Mouse (Mus musculus) embryonic fibroblast, embryonic 13.5 days (primary cell): Measurements from ENCODE around the gene Cry2. TPM values are rescaled to one million over a fixed set of nuclear protein-coding genes. Genes with fewer than 3 reads are reported as not detected.

ENCODE experiments used
- H3K27ac ChIP-seq: 2 replicates; pipeline ENCODE4 v1.5.1; 2012; ENCODE audit warnings: low read length, control low read depth, inconsistent platforms; ENCODE audit not compliant: insufficient read depth
- H3K4me1 ChIP-seq: 2 replicates; pipeline ENCODE4 v1.6.1; 2011; ENCODE audit warnings: low read length; ENCODE audit not compliant: control insufficient read depth, insufficient read depth
- H3K4me3 ChIP-seq: 2 replicates; pipeline ENCODE4 v1.5.1; 2011; ENCODE audit warnings: mild to moderate bottlenecking, control low read depth, low read length; ENCODE audit not compliant: insufficient read depth
- CTCF ChIP-seq: IDR thresholded peaks from 2 replicates; pipeline ENCODE4 v1.5.1; 2011; ENCODE audit warnings: mild to moderate bottlenecking, control low read depth, low read length, moderate library complexity, borderline replicate concordance; ENCODE audit not compliant: insufficient read depth
- POLR2A ChIP-seq: IDR thresholded peaks from 2 replicates; pipeline ENCODE4 v1.6.1; 2011; ENCODE audit warnings: low read depth, mild to moderate bottlenecking, control low read depth, low read length, moderate library complexity
- polyA plus RNA-seq: library from polyadenylated mRNA; stranded (reverse); fragments of >200 nt; gene quantifications from 2 replicates; pipeline ENCODE4 v1.2.4, GENCODE M21; 2011; ENCODE audit warnings: low read depth; ENCODE audit not compliant: missing spikeins, insufficient read length

Gene Cry2
- polyA plus RNA-seq, 1 experiment = 16.7 TPM

- TF ChIP-seq POLR2A = no peak
- no peak for TF ChIP-seq CTCF
- Histone ChIP-seq H3K4me1 (peaks cover 12% of the 10 kb centered on the region), H3K4me3 (no peak overlapping the region), H3K27ac (peak overlapping the region; percentile 76)
Measured at GRCm38 (mm10) chr2:92424462-92425308, 9.2 kb downstream of the Cry2 start.

GRCm38 (mm10) chr2:92423702-92424461 is 10.0 kb downstream of the Cry2 start:
- H3K27ac ChIP-seq = peak overlapping the region; percentile 63; the same call in 1 of the 2 replicates
- H3K4me3 ChIP-seq = no peak overlapping the region
- no peak for TF ChIP-seq CTCF
- TF ChIP-seq POLR2A = no peak
- peaks cover 9% of the 10 kb centered on the region for H3K4me1 ChIP-seq

GRCm38 (mm10) chr2:92423156-92423555 is 10.7 kb downstream of the Cry2 start:
- H3K4me3 ChIP-seq = no peak overlapping the region
- peaks cover 8% of the 10 kb centered on the region for H3K4me1 ChIP-seq
- no peak overlapping the region for H3K27ac ChIP-seq
- TF ChIP-seq CTCF = no peak

DNA sequence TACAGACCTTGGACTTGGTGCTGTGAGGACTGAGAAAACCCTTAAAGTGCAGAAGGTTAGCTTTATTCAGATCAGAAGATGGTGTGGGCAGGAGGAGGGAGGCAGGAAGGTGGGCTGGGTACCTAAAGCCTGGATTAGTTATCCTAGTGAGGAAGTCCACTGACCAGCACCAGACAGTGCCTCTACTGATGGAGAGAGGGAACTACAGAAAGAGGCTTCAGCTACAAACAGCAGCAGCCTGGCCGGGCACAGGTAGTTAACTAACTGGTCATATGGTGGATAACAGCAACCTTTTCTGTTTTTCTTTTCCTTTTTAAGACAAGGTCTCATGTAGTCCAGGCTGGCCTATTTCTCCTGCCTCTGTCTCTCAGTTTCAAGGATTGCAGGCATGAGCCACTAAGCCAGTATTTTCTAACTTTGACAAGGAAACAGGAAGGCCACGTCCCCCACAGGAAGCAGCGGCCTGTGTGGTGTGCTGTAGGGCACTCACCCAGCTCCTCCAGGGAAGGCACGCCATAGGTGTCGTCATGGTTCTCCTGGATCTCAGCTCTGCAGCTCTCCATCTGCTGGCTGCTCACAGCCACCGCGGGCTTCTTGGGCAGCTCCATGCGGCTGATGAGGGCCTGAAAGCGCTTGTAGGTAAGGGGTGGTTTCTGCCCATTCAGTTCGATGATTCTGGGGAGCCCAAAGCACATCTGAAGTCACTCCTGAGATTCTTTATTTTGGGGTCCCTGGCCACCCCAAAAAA is 11.3 kb downstream of the Cry2 start:
- Histone ChIP-seq H3K4me3 (no peak overlapping the region), H3K27ac (no peak overlapping the region), H3K4me1 (peaks cover 5% of the 10 kb centered on the region; the same call in 1 of the 2 replicates)
- no peak for TF ChIP-seq CTCF
- TF ChIP-seq POLR2A = no peak

DNA sequence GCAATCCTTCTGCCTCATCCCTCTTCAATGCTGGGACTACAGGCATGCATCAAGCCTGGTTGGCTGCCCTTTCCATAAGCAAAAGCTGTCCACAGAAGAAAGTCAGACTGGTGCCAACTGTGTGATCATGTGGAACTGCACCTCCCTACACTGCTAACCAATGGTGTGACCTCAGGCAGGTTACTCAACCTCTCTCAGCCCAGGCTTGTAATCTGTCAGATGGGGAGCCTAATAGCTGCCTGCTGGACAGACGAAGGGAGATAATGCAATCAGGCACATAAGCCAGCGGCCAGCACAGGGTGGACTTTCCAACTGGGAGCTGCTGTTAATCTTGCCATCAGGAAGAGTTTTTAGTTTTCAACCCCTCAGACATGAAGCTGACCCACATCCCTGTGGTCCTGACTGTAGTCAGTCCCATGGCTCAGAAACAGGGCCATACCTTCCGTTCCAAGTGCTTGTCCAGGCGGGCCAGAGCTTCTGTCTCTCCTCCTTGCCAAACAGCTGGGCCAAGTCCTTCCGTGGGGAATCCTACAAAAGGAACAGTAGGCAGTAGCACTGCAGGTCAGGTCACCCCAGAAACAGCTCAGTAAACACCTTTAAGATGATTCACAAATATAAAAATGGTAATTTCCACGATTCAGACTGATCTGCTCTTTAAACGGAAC is 12.0 kb downstream of the Cry2 start:
- Histone ChIP-seq H3K27ac (no peak overlapping the region), H3K4me1 (peaks cover 5% of the 10 kb centered on the region; the same call in 1 of the 2 replicates), H3K4me3 (no peak overlapping the region)
- TF ChIP-seq POLR2A = no peak

GRCm38 (mm10) chr2:92411705-92412104 is 22.1 kb downstream of the Cry2 start:
- Histone ChIP-seq H3K4me1 (no peaks in the 10 kb centered on the region), H3K4me3 (no peak overlapping the region), H3K27ac (no peak overlapping the region)
- TF ChIP-seq CTCF = no peak
- no peak for TF ChIP-seq POLR2A

GRCm38 (mm10) chr2:92408309-92409045 is 25.4 kb downstream of the Cry2 start:
- no peak overlapping the region for H3K4me3 ChIP-seq
- H3K27ac ChIP-seq = no peak overlapping the region
- no peaks in the 10 kb centered on the region for H3K4me1 ChIP-seq
- TF ChIP-seq CTCF (no peak), POLR2A (no peak)

- Histone ChIP-seq H3K4me1 (no peaks in the 10 kb centered on the region), H3K4me3 (no peak overlapping the region), H3K27ac (no peak overlapping the region)
- TF ChIP-seq CTCF (no peak), POLR2A (no peak)
Measured at GRCm38 (mm10) chr2:92405687-92406086, 28.2 kb downstream of the Cry2 start.

DNA sequence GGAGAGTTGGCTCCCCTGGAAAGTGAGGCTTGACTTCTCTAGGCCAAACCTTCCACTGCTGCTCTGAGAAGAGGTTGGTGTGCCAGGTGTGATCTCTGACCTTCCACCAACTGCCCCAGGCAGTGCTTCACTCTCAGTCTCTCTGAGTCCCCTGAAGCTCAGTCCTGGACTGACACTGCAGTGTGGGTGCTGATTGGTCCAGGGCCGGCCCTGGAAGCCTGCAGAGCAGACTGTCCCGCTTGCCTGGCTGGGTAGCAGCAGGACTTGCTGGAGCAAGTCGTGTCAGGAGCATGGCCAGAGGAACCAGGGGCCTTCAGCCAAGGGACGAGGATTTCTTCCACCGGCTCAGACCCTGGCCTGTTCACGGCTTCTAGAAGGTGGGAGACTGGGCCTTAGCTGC is 29.1 kb downstream of the Cry2 start:
- TF ChIP-seq CTCF = no peak
- no peak for TF ChIP-seq POLR2A
- Histone ChIP-seq H3K4me1 (no peaks in the 10 kb centered on the region), H3K4me3 (no peak overlapping the region), H3K27ac (no peak overlapping the region)
